Mouse (Mus musculus) heart, adult 2 months (tissue): ENCODE results near the gene Trim2. TPM values are rescaled to one million over a fixed set of nuclear protein-coding genes. Genes with fewer than 3 reads are reported as not detected.

Experiments
- DNase-seq, 2 experiments: peaks; one replicate each; pipeline ENCODE4 v3.0.0; 2021
- H3K27ac ChIP-seq: fragments of 200-600 bp; 2 replicates; pipeline ENCODE4 v1.8.1; 2022
- H3K27me3 ChIP-seq: fragments of 200-500 bp; 2 replicates; pipeline ENCODE4 v1.6.1; 2012; ENCODE audit warnings: mild to moderate bottlenecking, low read length, inconsistent platforms, mixed read lengths; ENCODE audit not compliant: control insufficient read depth, insufficient read depth
- H3K36me3 ChIP-seq: fragments of 200-500 bp; 2 replicates; pipeline ENCODE4 v1.6.1; 2012; ENCODE audit warnings: low read length, inconsistent platforms; ENCODE audit not compliant: control insufficient read depth, insufficient read depth
- H3K4me1 ChIP-seq: fragments of 200-500 bp; 2 replicates; pipeline ENCODE4 v1.6.1; 2011; ENCODE audit warnings: low read length; ENCODE audit not compliant: control insufficient read depth, insufficient read depth
- H3K4me3 ChIP-seq: fragments of 200-600 bp; 2 replicates; pipeline ENCODE4 v1.8.1; 2022
- H3K79me2 ChIP-seq: fragments of 200-500 bp; replicated peaks from 2 replicates; pipeline ENCODE4 v1.6.1; 2012; ENCODE audit warnings: mild to moderate bottlenecking, inconsistent platforms, low read length, moderate library complexity, mixed read lengths; ENCODE audit not compliant: control insufficient read depth, insufficient read depth
- H3K9ac ChIP-seq: fragments of 200-500 bp; 2 replicates; pipeline ENCODE4 v1.6.1; 2012; ENCODE audit warnings: low read depth, mild to moderate bottlenecking, control low read depth, inconsistent platforms, low read length, mixed read lengths
- CTCF ChIP-seq: fragments of 200-600 bp; IDR thresholded peaks from 2 replicates; pipeline ENCODE4 v1.8.1; 2022; ENCODE audit warnings: antibody characterized with exemption, mild to moderate bottlenecking, moderate library complexity
- EP300 ChIP-seq: fragments of 200-500 bp; IDR thresholded peaks from 2 replicates; pipeline ENCODE4 v1.6.1; 2011; ENCODE audit warnings: low read depth, low read length, control low read depth; ENCODE audit not compliant: insufficient read depth
- POLR2A ChIP-seq: fragments of 200-500 bp; IDR thresholded peaks from 2 replicates; pipeline ENCODE4 v1.6.1; 2011; ENCODE audit warnings: mild to moderate bottlenecking, low read depth, low read length, control low read depth; ENCODE audit not compliant: insufficient read depth
- whole genome bisulfite sequencing: fragments of 180-500 bp; shearing (Covaris S2); methylation state at CpG from one replicate; pipeline ENCODE4 v1.1.7; 2018; 5-methylcytosine and 5-hydroxymethylcytosine counted together
- intact Hi-C: fragments of 180-260 bp; cut with DNase I; formaldehyde crosslinking; loops from one replicate; pipeline ENCODE4 v1.15.1; 2025
- polyA plus RNA-seq: library from polyadenylated mRNA; depleted of rRNA; stranded (reverse); fragments of >200 nt; gene quantifications from 2 replicates; pipeline ENCODE4 v1.2.3, GENCODE M21; 2012
- total RNA-seq, 2 experiments: library from RNA; stranded (reverse); gene quantifications; 2 replicates each; pipeline ENCODE4 v1.2.3; 2021

Trim2 gene
- total and polyA plus RNA-seq, 3 experiments, result 4.7 to 5.7 (median 5.2) TPM

GRCm38 (mm10) chr3:84270624-84270995 is 36.1 kb downstream of the Trim2 start:
- intact Hi-C loops, result no loop called here
- 26% methylated on average over 3 of the region's 3 CpGs for WGBS
- no peak overlapping the region for H3K9ac ChIP-seq

GRCm38 (mm10) chr3:84269987-84270623 is 36.6 kb downstream of the Trim2 start:
- H3K4me3 ChIP-seq, result no peak overlapping the region
- no peak for DNase-seq
- H3K79me2 ChIP-seq, result no peaks in the 10 kb centered on the region
- H3K27me3 ChIP-seq, result no peaks in the 10 kb centered on the region
- no peaks in the 10 kb centered on the region for H3K36me3 ChIP-seq
- TF ChIP-seq EP300 (no peak), CTCF (no peak), POLR2A (no peak)
- intact Hi-C loops, result no loop called here
- H3K27ac ChIP-seq, result no peak overlapping the region
- H3K9ac ChIP-seq, result no peak overlapping the region
- WGBS, result 39% methylated on average over 13 of the region's 13 CpGs
- H3K4me1 ChIP-seq, result no peaks in the 10 kb centered on the region

More at GRCm38 (mm10) chr3:84270624-84270995, 36.1 kb downstream of the Trim2 start:
- Histone ChIP-seq H3K27me3 (no peaks in the 10 kb centered on the region), H3K4me1 (no peaks in the 10 kb centered on the region), H3K27ac (no peak overlapping the region), H3K4me3 (no peak overlapping the region), H3K36me3 (no peaks in the 10 kb centered on the region), H3K79me2 (no peaks in the 10 kb centered on the region)
- TF ChIP-seq POLR2A (no peak), CTCF (no peak), EP300 (no peak)
- no peak for DNase-seq

GRCm38 (mm10) chr3:84268434-84268833 is 38.2 kb downstream of the Trim2 start:
- no peak overlapping the region for H3K27ac ChIP-seq
- TF ChIP-seq EP300 (no peak), CTCF (peak; percentile 28), POLR2A (no peak)
- intact Hi-C loops, result no loop called here
- WGBS, result 66% methylated on average over 3 of the region's 3 CpGs
- H3K4me3 ChIP-seq, result no peak overlapping the region
- no peaks in the 10 kb centered on the region for H3K27me3 ChIP-seq
- no peaks in the 10 kb centered on the region for H3K36me3 ChIP-seq
- H3K4me1 ChIP-seq, result no peaks in the 10 kb centered on the region
- no peak overlapping the region for H3K9ac ChIP-seq
- DNase-seq, result no peak
- H3K79me2 ChIP-seq, result no peaks in the 10 kb centered on the region

GRCm38 (mm10) chr3:84266391-84266931 is 40.2 kb downstream of the Trim2 start:
- no peak overlapping the region for H3K27ac ChIP-seq
- H3K4me3 ChIP-seq, result no peak overlapping the region
- no peaks in the 10 kb centered on the region for H3K36me3 ChIP-seq
- H3K4me1 ChIP-seq, result no peaks in the 10 kb centered on the region
- 62% methylated on average over 3 of the region's 3 CpGs for WGBS
- DNase-seq, result no peak
- no peak overlapping the region for H3K9ac ChIP-seq
- H3K79me2 ChIP-seq, result no peaks in the 10 kb centered on the region
- TF ChIP-seq EP300 (no peak), CTCF (no peak), POLR2A (no peak)
- intact Hi-C loops, result no loop called here
- no peaks in the 10 kb centered on the region for H3K27me3 ChIP-seq

GRCm38 (mm10) chr3:84265084-84265483 is 41.6 kb downstream of the Trim2 start:
- Histone ChIP-seq H3K27me3 (no peaks in the 10 kb centered on the region), H3K4me3 (no peak overlapping the region), H3K9ac (no peak overlapping the region), H3K27ac (no peak overlapping the region), H3K79me2 (no peaks in the 10 kb centered on the region), H3K36me3 (no peaks in the 10 kb centered on the region), H3K4me1 (peaks cover 1% of the 10 kb centered on the region; the same call in 1 of the 2 replicates)
- intact Hi-C loops, result no loop called here
- no peak for DNase-seq
- TF ChIP-seq CTCF, result no peak
- TF ChIP-seq EP300, result no peak
- no peak for TF ChIP-seq POLR2A
- WGBS, result 54% methylated on average over 1 of the region's 1 CpGs

GRCm38 (mm10) chr3:84264395-84264794 is 42.3 kb downstream of the Trim2 start:
- peaks cover 1% of the 10 kb centered on the region; the same call in 1 of the 2 replicates for H3K4me1 ChIP-seq
- WGBS, result 87% methylated on average over 2 of the region's 2 CpGs
- intact Hi-C loops, result loop anchor here (5.0 kb wide), 1 partner anchor 48 kb away; no protein-coding TSS in a partner anchor
- no peaks in the 10 kb centered on the region for H3K36me3 ChIP-seq
- H3K27ac ChIP-seq, result no peak overlapping the region
- H3K79me2 ChIP-seq, result no peaks in the 10 kb centered on the region
- DNase-seq, result no peak
- H3K27me3 ChIP-seq, result no peaks in the 10 kb centered on the region
- H3K4me3 ChIP-seq, result no peak overlapping the region
- H3K9ac ChIP-seq, result no peak overlapping the region
- TF ChIP-seq CTCF (no peak), POLR2A (no peak), EP300 (no peak)
